Mouse (Mus musculus) liver, embryonic 15.5 days (tissue): ENCODE measurements around the gene Arrdc2. TPM values are rescaled to one million over a fixed set of nuclear protein-coding genes. Genes with fewer than 3 reads are reported as not detected.
A peak's percentile ranks its signal among the peaks of the same experiment; 100 is the strongest.

Source experiments
- ATAC-seq: fragments of 200-750 bp; cut with Nextera tagmentation; 2 replicates; pipeline ENCODE4 v1.8.0; 2017; ENCODE audit warnings: moderate number of reproducible peaks, mild to moderate bottlenecking, moderate library complexity; ENCODE audit not compliant: insufficient read depth
- H3K27ac ChIP-seq: fragments of 300-500 bp; sonication (generic); replicated peaks from 2 replicates; pipeline ENCODE4 v1.5.1; 2015; ENCODE audit warnings: mild to moderate bottlenecking, inconsistent platforms
- H3K27me3 ChIP-seq: fragments of 300-500 bp; sonication (generic); 2 replicates; pipeline ENCODE4 v1.6.1; 2015; ENCODE audit warnings: mild to moderate bottlenecking, inconsistent platforms
- H3K36me3 ChIP-seq: fragments of 300-500 bp; sonication (generic); replicated peaks from 2 replicates; pipeline ENCODE4 v1.6.1; 2015; ENCODE audit warnings: moderate library complexity, mild to moderate bottlenecking, inconsistent platforms
- H3K4me1 ChIP-seq: fragments of 300-500 bp; sonication (generic); replicated peaks from 2 replicates; pipeline ENCODE4 v1.6.1; 2015; ENCODE audit warnings: inconsistent platforms
- H3K4me2 ChIP-seq: fragments of 300-500 bp; sonication (generic); 2 replicates; pipeline ENCODE4 v1.6.1; 2015; ENCODE audit warnings: moderate library complexity, mild to moderate bottlenecking, inconsistent platforms
- H3K4me3 ChIP-seq: fragments of 300-500 bp; sonication (generic); replicated peaks from 2 replicates; pipeline ENCODE4 v1.5.1; 2015; ENCODE audit warnings: mild to moderate bottlenecking, inconsistent platforms
- H3K9ac ChIP-seq: fragments of 300-500 bp; sonication (generic); 2 replicates; pipeline ENCODE4 v1.6.1; 2015; ENCODE audit warnings: moderate library complexity, mild to moderate bottlenecking, inconsistent platforms
- H3K9me3 ChIP-seq: fragments of 300-500 bp; sonication (generic); replicated peaks from 2 replicates; pipeline ENCODE4 v1.6.1; 2016; ENCODE audit warnings: inconsistent platforms
- WGBS: fragments of 180-500 bp; shearing (Covaris S2); methylation state at CpG from one replicate; pipeline ENCODE4 v1.1.7; 2015; ENCODE audit warnings: mixed read lengths; ENCODE audit not compliant: insufficient replicate concordance; 5-methylcytosine and 5-hydroxymethylcytosine counted together
- polyA plus RNA-seq: library from polyadenylated mRNA; unstranded; fragments of >200 nt; fragmentation: Nextera tagmentation; extraction: Ambion mirVana; gene quantifications from 2 replicates; pipeline ENCODE4 v1.2.1, GENCODE M21; 2015

The Arrdc2 gene
- polyA plus RNA-seq, 1 experiment from 2014 or later, result 12.6 TPM

- 62% methylated on average over 2 of the region's 2 CpGs for WGBS
These were observed 44.1 kb downstream of the Arrdc2 start for GRCm38 (mm10) chr8:70795370-70795769.

GRCm38 (mm10) chr8:70794215-70794614 lies 45.3 kb downstream of the Arrdc2 start:
- ATAC-seq, result no peak
- Histone ChIP-seq H3K4me1 (peaks cover 80% of the 10 kb centered on the region), H3K9ac (no peak overlapping the region), H3K4me3 (no peak overlapping the region), H3K27ac (no peak overlapping the region), H3K27me3 (peaks cover 57% of the 10 kb centered on the region), H3K36me3 (peaks cover 8% of the 10 kb centered on the region), H3K4me2 (no peak overlapping the region), H3K9me3 (peaks cover 3% of the 10 kb centered on the region; the same call in 1 of the 2 replicates)
- WGBS, result 60% methylated on average over 2 of the region's 2 CpGs

More at GRCm38 (mm10) chr8:70795370-70795769, 44.1 kb downstream of the Arrdc2 start:
- no peak overlapping the region for H3K4me2 ChIP-seq
- peaks cover 69% of the 10 kb centered on the region for H3K4me1 ChIP-seq
- H3K4me3 ChIP-seq, result no peak overlapping the region
- no peak for ATAC-seq
- no peaks in the 10 kb centered on the region for H3K36me3 ChIP-seq
- H3K27me3 ChIP-seq, result peaks cover 69% of the 10 kb centered on the region
- H3K27ac ChIP-seq, result no peak overlapping the region
- H3K9me3 ChIP-seq, result peaks cover 3% of the 10 kb centered on the region; the same call in 1 of the 2 replicates
- no peak overlapping the region for H3K9ac ChIP-seq

DNA sequence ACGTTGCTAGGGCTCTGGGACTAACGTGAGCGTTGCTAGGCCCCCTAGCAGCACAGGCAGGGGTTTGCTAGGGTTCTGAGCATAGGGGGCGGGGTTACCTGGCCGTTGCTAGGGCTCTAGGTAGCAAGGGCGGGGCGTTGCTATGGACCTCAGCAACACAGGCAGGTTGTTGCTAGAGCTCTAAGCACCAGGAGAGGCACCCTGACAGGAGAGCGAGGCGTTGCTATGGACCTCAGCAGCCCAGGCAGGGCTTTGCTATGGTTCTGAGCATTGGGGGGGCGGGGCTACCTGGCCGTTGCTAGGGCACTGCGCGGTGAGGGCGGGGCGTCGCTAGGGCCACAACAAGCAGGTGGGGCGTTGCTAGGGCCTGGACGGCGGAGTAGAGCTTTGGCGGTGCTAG lies 46.8 kb downstream of the Arrdc2 start:
- peak overlapping the region; percentile 72 for H3K4me3 ChIP-seq
- 1% methylated on average over 20 of the region's 20 CpGs for WGBS
- H3K36me3 ChIP-seq, result peaks cover 23% of the 10 kb centered on the region
- no peak overlapping the region for H3K9ac ChIP-seq
- peaks cover 42% of the 10 kb centered on the region for H3K27me3 ChIP-seq
- peak overlapping the region; percentile 45; the same call in 1 of the 2 replicates for H3K27ac ChIP-seq
- H3K4me1 ChIP-seq, result peaks cover 86% of the 10 kb centered on the region
- peak; percentile 0; the same call in 1 of the 2 replicates for ATAC-seq
- peaks cover 3% of the 10 kb centered on the region; the same call in 1 of the 2 replicates for H3K9me3 ChIP-seq
- H3K4me2 ChIP-seq, result peak overlapping the region; percentile 93

DNA sequence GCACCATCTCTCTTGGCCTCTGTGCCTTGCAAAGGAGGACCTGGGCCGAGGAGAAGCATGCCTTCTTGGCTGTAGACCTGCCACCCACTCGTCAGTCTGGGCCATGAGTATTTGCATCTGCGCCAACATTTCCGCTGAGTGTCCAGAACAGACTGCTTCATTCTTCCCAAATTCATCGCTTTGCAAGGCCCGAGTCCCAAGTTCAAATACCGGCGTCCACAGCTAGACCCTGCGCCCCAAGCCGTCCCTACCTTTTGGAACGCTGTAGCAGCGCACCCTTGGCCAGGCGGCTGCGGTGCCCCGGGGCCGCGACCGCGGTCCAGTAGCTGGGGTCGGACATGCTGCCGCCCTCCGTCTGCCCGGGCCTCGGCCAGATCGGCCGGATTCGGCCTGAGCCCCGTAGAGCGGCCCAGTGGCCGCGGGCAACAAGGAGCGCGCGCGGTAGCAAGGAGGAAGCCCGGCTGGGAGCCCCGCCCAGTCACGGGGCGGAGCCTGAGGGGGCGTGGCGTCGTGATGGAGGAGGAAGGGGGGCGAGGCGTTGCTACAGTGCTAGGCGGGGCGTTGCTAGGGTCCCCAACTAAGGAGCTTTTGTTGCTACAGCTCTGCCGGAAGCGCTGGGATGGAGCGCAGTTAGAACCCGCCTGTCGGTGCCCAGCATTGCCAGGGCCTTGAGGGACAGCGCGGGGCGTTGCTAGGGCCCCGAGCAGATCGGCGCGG lies 47.4 kb downstream of the Arrdc2 start:
- peak overlapping the region; percentile 89 for H3K9ac ChIP-seq
- H3K27ac ChIP-seq, result peak overlapping the region; percentile 80
- peaks cover 36% of the 10 kb centered on the region for H3K27me3 ChIP-seq
- peaks cover 3% of the 10 kb centered on the region; the same call in 1 of the 2 replicates for H3K9me3 ChIP-seq
- H3K36me3 ChIP-seq, result peaks cover 28% of the 10 kb centered on the region
- under 1% methylated on average over 58 of the region's 58 CpGs for WGBS
- H3K4me1 ChIP-seq, result peaks cover 85% of the 10 kb centered on the region
- peak overlapping the region; percentile 93 for H3K4me2 ChIP-seq
- ATAC-seq, result peak; percentile 39
- H3K4me3 ChIP-seq, result peak overlapping the region; percentile 72

DNA sequence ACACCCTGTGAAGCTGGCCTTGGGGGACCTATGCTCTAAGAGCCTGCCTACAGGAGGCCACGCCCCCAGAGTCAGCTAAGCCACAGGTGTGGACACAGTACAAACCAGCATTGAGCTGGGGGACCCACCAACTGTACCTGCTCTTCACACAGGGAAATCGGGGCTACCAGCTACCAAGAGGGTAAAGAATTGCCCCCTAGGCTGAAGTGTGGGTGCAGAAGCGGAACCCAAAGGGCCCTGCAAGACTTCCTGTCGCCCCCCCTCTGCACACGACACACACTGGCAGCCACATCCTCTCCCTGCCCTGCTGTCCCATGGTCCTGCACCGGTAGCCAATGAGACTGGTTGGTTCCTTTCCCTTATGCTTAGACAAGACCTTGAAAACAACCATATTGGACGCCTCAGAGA lies 48.2 kb downstream of the Arrdc2 start:
- peaks cover 37% of the 10 kb centered on the region for H3K36me3 ChIP-seq
- H3K27ac ChIP-seq, result peak overlapping the region; percentile 80
- WGBS, result 13% methylated on average over 7 of the region's 7 CpGs
- ATAC-seq, result no peak
- peaks cover 81% of the 10 kb centered on the region for H3K4me1 ChIP-seq
- H3K9ac ChIP-seq, result peak overlapping the region; percentile 89
- H3K4me3 ChIP-seq, result peak overlapping the region; percentile 72
- H3K9me3 ChIP-seq, result peaks cover 3% of the 10 kb centered on the region; the same call in 1 of the 2 replicates
- peaks cover 32% of the 10 kb centered on the region for H3K27me3 ChIP-seq
- H3K4me2 ChIP-seq, result peak overlapping the region; percentile 93

GRCm38 (mm10) chr8:70790846-70791245 lies 48.7 kb downstream of the Arrdc2 start:
- H3K27me3 ChIP-seq, result peaks cover 27% of the 10 kb centered on the region
- H3K36me3 ChIP-seq, result peaks cover 41% of the 10 kb centered on the region
- peak overlapping the region; percentile 72 for H3K4me3 ChIP-seq
- peaks cover 3% of the 10 kb centered on the region; the same call in 1 of the 2 replicates for H3K9me3 ChIP-seq
- ATAC-seq, result no peak
- peak overlapping the region; percentile 89 for H3K9ac ChIP-seq
- peaks cover 81% of the 10 kb centered on the region for H3K4me1 ChIP-seq
- peak overlapping the region; percentile 93 for H3K4me2 ChIP-seq
- WGBS, result 44% methylated on average over 8 of the region's 8 CpGs
- H3K27ac ChIP-seq, result peak overlapping the region; percentile 38

GRCm38 (mm10) chr8:70789046-70789445 lies 50.5 kb downstream of the Arrdc2 start:
- peaks cover 76% of the 10 kb centered on the region for H3K4me1 ChIP-seq

DNA sequence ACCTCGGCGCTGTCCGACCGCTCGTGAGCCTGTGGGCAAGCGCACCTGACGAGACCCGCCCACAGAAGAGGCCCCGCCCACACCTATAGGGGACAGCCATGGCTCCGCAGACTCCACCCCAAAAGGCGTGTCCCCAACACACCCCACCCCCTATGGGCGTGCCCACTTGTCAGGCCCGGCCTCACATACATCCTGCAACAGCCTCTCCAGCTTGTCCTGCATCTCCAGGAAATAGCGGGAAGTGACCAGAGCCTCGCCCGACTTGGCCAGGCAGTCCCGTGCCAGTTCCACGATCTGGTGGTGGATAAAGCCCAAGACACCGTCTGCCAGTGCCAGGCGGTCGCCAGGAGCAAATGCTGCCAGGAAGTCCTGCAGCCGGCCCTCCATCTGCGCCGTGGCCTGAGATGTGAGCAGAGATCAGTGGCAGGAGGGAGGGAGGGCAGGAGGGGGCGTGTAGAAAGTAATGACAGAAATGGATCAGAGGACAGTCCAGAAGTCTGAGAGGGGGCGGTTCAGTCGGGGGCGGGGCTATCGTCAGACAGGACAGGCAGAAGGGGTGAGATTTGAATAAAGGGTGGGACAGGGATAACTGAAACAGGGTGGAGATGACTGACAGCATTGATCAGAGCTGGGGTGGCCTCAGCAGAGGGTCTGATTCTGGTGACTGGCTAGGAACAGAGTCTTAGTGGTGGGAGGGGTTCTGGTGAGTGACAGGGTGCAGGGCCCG lies 51.4 kb downstream of the Arrdc2 start:
- H3K9ac ChIP-seq, result no peak overlapping the region
- peaks cover 4% of the 10 kb centered on the region; the same call in 1 of the 2 replicates for H3K27me3 ChIP-seq
- 63% methylated on average over 30 of the region's 30 CpGs for WGBS
- no peak overlapping the region for H3K4me3 ChIP-seq
- H3K9me3 ChIP-seq, result peaks cover 3% of the 10 kb centered on the region; the same call in 1 of the 2 replicates
- peaks cover 71% of the 10 kb centered on the region for H3K4me1 ChIP-seq
- H3K36me3 ChIP-seq, result peaks cover 69% of the 10 kb centered on the region
- 0 out of 2 replicates have a peak overlapping the region, but pooled peaks have one; percentile 15 for H3K4me2 ChIP-seq
- H3K27ac ChIP-seq, result no peak overlapping the region
- ATAC-seq, result no peak

More at GRCm38 (mm10) chr8:70789046-70789445, 50.5 kb downstream of the Arrdc2 start:
- no peak for ATAC-seq
- no peak overlapping the region for H3K9ac ChIP-seq
- H3K4me3 ChIP-seq, result no peak overlapping the region
- H3K27ac ChIP-seq, result no peak overlapping the region
- peaks cover 59% of the 10 kb centered on the region for H3K36me3 ChIP-seq
- no peak overlapping the region for H3K4me2 ChIP-seq
- 79% methylated on average over 10 of the region's 10 CpGs for WGBS
- H3K9me3 ChIP-seq, result peaks cover 3% of the 10 kb centered on the region; the same call in 1 of the 2 replicates
- H3K27me3 ChIP-seq, result peaks cover 13% of the 10 kb centered on the region; the same call in 1 of the 2 replicates

DNA sequence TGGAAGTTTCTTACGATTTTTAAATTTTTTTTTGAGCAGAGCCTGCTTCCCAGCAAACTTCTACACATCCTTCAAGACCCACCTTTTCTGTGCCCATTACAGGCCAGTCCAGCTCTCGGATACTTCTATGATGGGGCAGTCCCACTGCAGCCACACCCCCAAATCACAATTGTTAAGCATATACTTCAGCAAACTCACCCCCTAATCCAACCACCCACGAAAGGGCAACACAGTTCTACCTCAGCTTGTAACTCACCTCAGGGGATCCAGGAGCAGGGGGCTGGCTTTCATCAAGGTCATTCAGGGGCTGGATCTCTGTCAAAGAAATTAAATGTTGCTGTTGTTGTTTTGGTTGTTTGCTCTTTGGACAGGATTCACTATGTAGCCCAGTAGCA lies 52.5 kb downstream of the Arrdc2 start:
- 86% methylated on average over 3 of the region's 3 CpGs for WGBS
- Histone ChIP-seq H3K27me3 (no peaks in the 10 kb centered on the region), H3K9ac (no peak overlapping the region), H3K27ac (no peak overlapping the region), H3K4me2 (no peak overlapping the region), H3K4me1 (peaks cover 61% of the 10 kb centered on the region), H3K36me3 (peaks cover 73% of the 10 kb centered on the region), H3K9me3 (no peaks in the 10 kb centered on the region), H3K4me3 (no peak overlapping the region)
- ATAC-seq, result no peak

GRCm38 (mm10) chr8:70786291-70787050 lies 53.0 kb downstream of the Arrdc2 start:
- 87% methylated on average over 25 of the region's 25 CpGs for WGBS
- Histone ChIP-seq H3K4me2 (no peak overlapping the region), H3K4me1 (peaks cover 55% of the 10 kb centered on the region), H3K9ac (no peak overlapping the region), H3K36me3 (peaks cover 79% of the 10 kb centered on the region), H3K9me3 (no peaks in the 10 kb centered on the region), H3K4me3 (no peak overlapping the region), H3K27ac (no peak overlapping the region), H3K27me3 (no peaks in the 10 kb centered on the region)
- ATAC-seq, result no peak
